Mouse (Mus musculus) fat pad, adult 2 months (tissue): Measurements from ENCODE around the gene Atp5g2.

Experiments
- DNase-seq: peaks from one replicate; pipeline ENCODE4 v3.0.0-alpha.2; 2011; ENCODE audit warnings: low read depth, low spot score; ENCODE audit errors: extremely low read depth

Atp5g2 gene

DNA sequence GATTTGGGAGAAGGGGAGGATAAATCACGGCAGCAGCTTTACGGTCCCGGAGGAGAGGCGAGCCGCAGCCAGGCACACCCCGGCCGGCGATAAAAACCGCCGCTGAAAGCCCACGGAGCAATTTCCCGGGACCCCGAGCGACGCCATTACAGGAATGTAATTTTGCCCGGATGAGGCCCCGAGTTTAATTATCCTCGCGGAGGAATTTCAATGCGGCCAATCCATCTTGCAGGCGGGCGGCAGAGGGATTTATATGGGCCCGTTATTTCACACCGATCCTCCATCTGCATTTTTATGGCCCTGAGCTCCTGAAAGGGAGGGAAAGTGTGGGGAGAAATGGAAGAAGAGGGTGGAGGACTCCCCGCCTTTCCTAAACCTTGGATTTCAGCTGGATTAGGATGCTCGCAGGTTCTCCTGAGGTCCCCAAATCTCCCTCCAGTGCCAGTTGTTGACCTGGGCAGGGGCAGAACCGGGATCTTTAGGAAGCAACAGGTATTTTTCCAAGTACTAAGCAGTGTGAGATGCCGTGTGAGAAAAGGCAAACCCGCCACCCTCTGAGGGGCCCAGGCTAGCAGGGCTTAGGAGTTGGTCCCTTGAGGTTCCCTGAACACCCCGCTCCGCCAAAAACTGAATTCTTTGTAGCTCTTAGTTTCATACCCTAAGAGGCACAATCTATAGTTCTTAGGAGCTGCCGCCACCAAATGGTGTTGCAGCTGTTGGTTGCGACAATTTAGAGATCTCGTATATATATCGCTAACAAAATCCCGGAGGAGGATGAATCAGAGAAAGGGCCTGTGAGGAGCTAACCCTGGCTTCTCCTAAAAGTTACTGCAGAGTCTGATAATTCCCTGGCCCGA, at the start of gene Atp5g2:
TSS of gene Atp5g2 (minus strand) at position 138 of the 857 bp plus-strand sequence.
- no peak for DNase-seq

DNA sequence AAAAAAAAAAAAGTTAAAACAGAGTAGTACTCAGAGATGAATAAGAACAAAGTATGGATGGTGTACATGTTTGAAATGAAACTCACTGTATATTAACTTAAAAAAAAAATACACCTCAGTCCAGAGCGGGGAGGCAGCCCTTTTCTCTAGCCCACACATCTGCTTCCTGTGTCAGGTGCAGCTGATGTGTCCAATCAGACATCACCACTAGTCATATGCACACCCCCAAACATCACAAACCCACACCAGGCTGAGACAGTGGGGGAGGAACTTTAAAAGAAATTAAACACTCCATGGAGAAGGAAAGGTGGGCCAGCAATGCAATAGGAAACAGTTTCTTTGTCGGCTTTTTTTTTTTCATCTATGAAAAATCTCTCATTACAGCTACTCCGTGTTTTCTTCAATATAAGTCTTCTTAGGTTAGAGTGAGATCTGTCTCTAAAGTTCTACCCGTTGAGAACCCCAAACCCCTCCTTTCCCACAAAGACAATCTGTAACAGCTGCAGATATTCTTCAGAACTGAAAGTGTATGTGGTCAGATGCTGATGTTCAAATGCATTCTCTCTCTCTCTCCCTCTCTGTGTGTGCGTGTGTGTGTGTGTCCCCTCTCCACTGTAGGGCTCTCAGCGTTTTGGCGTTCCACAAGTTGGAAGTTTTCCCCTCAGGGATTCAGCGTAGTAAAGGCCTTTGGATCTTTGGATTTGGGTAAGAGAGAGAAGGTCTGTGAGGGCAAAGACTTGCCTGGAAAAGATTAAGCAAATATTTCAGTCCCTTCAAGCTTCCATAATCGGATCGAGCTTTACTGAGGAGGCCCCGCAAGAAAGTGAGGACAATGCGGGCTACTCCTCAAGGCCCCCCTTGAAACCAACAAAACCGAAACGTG, 49.1 kb upstream of the Atp5g2 start:
- no peak for DNase-seq

DNA sequence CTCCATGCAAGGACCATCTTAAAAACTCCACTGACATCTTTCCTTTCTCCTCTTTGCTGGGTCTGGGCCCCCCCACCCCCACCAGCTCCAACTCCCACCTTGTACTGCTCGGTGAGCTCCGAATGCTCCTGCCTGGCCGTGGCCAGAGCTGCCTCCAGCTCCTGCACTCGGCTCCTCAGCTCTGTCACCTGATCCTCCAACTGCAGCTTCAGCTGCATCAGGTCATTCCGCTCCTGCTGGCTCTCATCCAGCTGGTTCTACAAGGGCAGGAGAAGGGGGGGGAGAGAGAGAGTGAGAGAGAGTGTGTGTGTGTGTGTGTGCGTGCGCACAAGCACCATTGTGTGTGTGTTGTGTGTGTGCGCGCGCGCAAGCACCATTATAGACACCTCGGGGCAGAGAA, 44.0 kb upstream of the Atp5g2 start:
- DNase-seq, result no peak

DNA sequence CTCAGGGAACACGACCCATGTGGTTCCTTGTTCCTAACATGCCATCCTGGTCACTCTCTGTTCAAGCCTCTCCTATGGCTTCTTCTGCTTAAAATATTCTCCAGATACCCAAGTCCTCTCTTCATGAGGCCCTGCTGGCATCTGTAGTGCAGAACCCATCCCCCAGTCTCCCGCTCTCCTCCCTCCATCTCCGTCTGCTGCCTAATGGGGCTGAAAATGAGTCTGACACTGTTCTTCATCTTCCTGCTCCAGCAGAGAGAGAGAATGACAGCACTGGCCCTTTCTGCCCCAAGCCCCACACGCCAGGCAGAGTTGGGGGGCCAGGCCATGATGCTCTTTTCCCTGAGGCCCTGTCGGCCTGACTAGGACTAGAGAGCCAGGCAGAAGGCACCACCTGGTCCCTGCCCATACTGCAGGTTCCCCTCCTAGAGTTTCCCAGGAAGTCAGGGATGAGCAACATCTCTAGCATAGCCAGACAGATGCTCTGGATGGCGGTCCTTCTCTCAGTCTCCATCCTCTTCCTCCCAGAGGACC, 35.7 kb upstream of the Atp5g2 start:
- DNase-seq, result no peak

DNA sequence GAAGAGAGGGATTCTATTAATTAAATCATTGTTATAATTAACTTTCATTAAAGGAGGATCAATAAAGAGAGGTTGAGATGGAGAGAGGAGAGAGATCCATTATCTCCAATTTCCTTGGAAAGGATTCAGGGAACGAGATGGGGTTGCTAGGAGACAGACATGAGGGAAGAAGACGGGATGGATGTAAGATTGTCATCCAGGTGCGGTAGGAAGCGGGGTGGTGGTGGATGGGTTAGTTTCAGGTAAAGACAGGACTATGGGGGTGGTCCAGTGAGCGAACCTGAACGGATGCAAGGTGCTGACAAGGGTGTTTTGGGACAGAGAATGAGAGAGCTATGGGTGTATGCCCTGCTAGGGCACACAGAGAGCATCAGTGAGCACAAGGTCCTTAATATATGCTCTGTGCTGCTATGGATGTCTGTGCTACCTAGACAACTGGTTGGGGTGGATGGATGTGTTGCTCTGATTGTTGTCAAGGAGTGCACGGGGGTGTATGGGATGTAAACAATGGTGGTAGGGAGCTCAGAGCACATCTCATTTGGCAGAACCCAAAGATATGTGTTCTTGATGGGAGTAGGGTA, 33.9 kb upstream of the Atp5g2 start:
- no peak for DNase-seq

DNA sequence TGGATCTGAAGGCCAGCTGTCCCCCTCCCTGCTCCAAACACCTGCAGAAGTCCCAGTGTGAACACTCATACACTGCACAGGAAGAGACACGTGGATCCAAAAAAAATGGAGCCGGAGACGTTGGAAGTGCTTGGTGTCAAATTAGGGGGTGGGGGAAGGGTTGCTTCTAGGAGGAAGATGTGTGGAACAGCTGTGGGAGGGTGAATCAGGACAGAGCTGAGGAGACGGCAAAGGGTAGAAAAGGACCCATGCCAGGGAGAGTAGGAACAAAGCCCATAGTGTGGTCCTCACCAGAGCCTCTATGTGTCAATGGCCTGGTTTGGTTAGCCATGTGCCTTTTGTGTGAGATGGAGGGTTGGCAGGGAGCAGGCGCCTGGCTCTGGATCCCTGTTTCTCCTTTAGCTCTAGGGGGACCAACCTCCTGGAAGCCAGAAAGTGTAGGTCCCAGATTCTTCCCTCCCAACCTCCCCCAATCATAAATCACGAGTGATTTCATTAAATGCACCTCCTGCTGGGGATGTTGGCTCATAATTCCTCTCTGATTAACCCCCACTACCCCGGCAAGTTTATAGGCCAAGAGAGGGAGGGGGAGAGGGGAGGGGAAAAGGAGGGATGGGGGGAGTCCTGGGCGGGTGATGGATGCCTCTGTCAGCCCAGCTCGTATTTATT, 33.2 kb upstream of the Atp5g2 start:
- no peak for DNase-seq

DNA sequence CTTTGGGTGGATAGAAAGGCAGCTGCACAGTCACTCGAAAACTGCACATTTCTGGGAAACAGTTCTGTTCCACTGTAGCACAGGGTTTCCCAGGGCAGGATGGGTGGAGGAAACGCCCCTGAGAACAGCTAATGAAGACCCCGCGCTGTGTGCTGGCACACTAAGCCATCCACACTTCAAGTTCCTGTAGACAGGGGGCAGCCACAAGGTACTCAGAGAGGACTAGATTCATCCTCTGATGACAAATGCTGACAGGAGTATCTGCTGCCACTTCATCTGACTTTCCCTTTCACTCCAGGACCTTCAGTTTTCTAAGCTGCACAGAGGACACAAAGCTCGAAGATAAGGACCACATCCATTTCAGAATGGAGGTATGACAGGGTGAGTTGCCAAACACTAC, 32.7 kb upstream of the Atp5g2 start:
- no peak for DNase-seq

DNA sequence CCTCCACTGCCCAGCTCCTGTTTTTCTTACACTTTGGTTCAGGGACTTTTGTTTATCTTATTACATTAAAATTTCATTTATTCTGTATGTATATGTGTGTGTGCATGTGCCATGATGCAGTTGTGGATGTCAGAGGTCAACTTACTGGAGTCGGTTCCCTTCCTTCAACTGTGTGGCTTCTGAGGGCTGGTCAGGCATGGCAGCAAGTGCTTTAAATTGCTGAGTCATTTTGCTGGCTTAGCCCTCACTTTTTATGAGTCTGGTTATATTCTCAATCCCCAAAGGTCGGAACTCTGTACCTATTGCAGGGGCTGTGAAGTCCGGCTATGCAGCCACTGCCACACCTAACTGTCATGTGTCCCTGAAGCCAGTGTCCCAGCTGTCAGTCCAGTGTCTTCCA, 30.8 kb upstream of the Atp5g2 start:
- DNase-seq, result no peak

DNA sequence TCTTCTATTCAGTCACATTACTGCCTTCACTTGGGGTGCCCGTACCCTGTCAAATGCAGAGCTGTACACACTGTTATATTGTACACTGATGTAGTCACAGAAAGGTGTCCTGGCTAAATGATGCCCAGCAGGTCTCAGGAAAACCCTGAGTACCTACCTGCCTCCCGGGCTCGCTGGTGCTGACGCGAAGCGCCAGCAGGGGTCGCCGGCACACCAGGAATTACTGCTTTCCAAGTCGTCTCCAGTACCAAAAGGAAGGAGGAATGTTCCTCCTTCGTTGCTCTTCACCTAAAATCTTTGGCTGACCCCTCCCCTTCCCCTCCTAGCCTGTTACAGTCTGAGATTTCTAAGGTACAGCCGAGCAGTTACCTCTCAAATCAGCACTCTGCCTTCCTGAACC, 26.0 kb upstream of the Atp5g2 start:
- DNase-seq, result no peak

DNA sequence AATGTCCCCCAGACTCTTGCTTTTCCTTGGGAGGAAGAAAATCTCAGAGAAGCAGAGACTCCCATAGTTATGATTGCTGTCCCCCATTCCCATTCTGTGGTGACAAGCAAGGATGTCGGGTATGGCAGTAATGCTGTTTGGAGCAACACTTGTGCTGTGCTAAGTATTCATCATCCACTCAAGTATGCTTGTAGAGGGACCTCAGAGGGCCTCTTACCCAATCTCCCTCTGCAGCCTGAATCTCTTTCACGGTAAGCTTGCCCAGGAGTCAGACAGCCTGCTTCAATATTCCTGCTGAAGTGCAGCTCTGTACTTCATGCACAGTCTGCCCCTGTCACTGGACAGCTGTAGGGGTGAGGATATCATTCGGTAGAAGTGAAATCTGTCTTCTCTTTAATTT, 24.7 kb upstream of the Atp5g2 start:
- DNase-seq, result no peak

DNA sequence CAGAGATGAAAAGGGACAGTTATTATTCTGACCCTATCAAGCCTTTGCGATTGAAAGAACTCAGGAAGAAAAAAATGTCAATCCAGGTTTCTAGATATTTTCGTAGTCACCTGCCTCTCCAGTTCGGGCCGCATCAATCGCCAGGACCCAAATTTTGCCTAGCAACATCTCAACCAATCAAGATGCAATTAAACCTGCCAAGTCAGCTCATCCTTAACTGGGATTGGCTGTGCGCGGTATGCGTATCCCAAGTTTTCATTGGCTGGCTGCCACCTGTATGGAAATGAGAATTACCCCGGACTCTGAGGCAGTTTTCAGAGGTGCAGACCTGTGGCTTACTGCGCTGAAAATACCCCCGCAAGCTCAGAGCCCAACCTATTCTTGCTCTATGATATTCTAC, 21.4 kb upstream of the Atp5g2 start:
- DNase-seq, result no peak

DNA sequence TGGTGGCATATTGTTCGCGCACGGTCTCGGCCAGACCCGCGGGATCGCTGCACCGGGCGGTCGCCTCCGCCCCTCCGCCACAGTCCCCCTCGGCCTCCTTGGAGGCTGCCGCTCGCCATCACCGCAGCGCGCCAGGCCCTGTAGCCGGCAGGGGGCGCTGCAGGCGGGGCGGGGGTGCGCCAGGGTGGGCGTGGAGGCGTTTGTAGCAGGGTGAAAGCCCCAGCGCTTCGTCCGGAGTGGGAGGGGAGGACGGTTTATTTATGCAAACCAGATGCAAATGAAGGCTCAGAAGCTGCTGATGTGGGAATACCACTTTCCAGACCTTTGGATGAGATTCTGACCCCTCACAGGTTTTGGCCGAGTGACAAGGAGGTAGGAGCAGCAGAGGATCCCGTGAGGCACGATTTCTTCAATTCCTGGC, 20.8 kb upstream of the Atp5g2 start:
- no peak for DNase-seq

DNA sequence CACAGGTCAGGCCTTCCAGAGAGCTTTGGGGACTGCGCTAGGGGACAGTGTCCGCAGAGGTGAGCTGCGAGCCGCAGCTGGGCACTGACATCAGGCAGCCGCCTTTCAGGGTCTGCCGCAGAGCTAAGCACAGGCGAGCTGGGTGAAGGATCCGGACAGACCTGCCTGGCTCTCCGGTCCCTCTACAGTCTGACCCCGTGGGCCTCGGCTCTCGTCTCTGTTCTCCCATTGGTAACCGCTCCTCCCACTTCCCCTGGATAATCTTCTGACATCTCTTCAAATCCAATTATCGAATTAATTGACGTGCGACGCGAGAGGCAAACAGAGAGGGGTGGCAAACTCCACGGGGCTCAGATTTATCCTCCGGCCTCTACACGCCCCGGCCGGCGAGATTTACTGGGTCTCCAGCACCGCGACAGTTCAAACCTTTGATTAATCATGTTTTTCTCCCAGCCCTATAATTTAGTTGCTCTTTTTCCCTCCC, 20.2 kb upstream of the Atp5g2 start:
- no peak for DNase-seq

DNA sequence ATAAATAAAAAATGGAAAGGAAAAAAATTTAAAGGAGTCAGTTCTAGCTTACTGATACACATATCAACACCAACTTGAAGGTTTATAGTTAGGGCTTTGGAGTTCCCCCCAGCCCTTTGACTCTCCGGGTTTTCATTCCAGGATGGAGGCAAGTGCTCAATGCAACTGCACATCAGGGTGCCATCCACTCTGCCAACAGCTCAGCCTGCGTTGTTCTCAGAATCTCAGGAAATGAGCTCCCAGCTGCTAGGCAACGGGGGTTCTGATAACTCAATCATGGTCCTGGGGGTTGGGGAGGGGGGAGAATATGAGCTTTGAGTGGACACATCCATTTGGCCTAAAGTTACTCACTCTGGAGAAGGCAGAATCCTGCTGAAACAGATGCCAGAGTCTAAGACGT, 13.6 kb upstream of the Atp5g2 start:
- no peak for DNase-seq

DNA sequence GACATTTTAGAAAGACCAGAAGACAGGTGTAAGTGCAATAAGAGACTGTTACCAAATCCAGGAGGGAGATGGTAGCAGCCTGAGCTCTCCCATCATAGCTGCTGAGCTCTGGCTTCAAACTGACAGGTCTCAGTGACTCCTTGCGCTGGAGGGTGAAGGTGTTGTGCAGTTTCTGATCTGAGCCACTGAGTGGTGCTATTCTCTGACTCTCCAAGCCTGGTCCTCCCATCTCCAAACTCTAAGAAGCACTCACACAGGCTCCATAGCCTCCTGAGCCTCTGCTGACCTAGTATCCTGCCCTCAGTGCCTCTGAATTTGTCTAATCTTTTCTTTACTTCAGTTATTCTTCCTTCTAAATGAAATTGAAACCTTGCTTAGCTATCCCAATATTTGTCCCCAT, 11.5 kb upstream of the Atp5g2 start:
- DNase-seq, result no peak

DNA sequence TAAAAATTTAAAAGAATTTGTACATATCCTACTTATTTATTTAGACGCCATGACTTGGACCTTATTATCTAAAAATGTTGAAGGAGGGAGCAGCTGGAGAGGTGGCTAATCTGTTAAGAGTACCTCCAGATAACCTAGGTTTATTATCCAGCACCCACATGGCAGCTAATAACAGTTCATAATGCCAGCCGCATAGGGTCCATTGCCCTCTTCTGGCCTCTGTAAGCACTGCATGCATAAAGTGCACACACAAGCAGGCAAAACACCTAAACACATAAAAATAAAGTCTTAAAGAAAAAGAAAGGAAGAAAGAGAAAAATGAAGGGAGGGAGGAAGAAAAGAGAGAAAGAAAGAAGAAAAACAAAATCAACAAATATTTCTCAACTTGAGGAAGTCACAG, 4.2 kb upstream of the Atp5g2 start:
- no peak for DNase-seq

DNA sequence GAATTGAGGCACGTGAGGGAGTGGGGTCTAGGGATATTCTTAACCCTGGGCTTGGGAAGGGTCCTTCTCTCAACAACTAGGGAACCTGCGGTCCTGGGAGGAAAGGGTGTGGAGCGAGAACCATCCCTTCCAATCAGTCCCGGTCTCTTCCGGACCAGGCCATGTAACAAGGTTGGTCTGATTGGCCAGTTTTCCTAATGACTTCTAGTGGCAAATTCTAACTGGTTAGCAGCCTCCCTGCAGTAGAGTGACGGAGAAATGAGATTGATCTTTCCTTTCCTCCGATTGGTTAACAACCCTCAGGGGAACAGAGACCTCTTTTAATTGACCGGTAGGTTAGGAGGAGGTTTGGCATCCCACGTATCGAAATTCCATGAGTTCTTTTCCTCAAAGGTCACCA, 1.4 kb upstream of the Atp5g2 start:
- DNase-seq, result no peak

DNA sequence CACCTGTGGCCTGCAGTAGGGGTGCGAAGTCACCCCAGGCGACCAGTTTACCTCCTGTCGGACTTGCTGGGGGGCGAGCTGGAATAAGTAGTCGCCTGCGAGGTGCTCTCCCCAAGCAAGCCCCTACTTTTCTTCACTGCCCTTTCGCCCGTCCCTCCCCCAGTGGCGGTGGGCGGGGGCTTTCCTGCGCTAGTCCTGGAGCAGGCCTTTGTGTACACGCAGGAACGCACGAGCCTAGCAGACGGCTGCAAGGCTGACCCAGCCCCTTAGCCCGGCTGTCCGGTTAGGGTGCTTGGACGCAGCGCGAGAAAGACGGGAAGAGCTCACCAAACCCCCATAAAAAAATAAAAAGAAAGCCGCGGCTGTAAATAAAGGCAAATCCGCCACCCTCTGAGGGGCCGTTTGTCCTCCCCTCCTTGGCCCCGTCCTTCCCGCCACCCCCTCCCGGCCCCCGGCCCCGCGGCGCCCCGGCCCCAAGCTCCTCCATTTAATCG, 384 bp downstream of the Atp5g2 start:
- DNase-seq, result no peak

DNA sequence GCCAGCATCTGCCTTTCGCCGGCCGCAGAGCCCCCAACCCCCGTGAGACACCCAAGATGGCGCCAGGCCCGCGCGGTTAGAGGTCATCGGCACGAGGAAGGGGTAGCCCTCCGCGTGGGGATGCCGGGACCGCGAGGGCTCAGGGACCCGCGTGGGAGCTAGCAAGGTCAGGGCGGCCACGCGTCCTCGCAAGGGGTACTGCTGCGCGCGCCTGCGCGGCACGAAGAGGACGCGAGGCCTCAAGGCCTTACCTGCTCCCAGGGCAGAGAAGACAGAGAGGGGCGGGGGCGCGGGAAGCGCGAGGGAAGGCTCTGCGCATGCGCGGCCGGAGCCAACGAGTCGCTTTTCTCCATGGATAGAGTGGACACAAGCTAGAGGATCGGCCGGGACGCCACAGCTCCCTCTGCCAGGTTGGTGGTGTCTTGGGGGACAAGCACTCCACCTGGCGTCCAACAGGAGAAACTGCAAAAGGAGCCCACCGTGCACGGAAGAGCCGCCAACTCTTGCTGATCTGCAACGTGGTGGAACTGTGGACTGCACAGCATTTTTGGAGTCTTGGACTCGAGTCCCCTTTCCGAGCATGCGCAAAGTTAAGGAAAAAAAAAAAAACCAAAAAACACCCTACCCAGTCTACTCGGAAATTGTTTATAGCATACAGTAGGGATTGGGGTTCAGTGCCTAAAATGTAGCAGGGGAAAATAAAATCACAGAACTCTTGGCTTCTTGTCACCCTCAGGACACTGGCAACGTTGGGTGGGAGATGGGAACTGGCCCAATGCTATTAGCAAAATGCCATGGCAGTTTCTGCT, 1.2 kb downstream of the Atp5g2 start:
- DNase-seq, result no peak

DNA sequence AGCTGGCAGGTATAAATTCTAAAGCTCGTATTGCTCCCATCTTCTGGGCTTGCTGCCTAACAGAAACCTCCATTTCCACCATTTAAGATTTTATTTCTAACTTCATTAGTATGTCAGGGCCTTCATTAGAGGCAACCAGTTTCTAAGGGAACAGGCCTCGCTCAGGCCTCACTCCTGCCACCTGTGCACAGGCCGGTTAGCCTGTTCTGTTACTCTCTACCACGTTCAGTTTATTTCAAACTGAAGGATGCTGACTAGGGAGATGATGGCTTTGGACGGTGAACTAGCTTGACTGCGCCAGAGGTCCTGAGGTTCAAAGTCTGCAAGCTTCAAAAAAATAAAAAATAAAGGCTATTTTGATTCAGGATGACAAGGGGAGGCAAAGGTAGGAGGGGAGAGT, 1.9 kb downstream of the Atp5g2 start:
- no peak for DNase-seq
